Mouse (Mus musculus): ENCODE measurements around the gene Cpa1.

Gene Cpa1

GRCm38 (mm10) chr6:30671696-30672095 is 32.7 kb downstream of the Cpa1 start:
- DNase-seq (ENCODE audit: low read depth in 2 of 2, low spot score in 2 of 2): peak in 1 of 2 experiments; percentile 14

DNA sequence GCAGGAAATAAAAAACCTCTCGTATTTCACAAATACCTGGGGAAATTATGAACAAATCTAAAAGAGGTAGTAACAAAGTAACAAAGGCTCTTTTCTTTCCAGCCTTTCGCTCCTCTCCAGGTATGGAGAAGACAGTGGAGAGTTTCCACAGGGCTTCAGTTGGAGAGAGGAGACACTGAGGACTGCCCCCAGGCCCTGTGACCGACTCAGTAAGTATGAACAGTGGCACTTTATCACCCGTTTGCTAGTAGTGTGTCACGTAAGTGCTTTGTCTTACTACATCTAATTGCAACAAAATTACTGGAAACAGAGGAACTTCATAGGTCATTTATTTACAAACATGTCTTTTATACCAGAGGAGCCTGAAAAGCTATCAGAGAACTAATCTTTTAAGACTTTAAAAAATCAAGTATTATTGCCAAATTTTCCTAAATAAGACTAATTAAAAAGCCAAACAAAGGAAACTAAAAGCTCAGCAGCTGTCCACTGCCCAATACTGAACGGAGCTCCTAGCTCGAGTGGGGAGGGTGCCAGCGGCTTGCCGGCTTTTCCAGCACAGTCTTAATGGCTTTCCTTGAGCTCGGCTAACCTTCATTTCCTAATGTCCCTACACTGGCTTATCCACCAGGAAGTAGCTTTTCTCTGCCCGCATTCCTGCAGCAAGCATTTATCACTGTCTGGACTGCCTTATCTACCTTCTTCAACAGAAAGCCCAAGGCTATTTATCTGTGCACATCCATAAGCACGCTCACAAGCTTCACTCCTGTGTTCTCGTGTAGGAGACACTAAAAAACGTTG is 34.9 kb downstream of the Cpa1 start:
- DNase-seq (ENCODE audit: low read depth in 2 of 2, low spot score in 2 of 2): no peak

GRCm38 (mm10) chr6:30674714-30675280 is 35.8 kb downstream of the Cpa1 start:
- no peak for DNase-seq (ENCODE audit: low read depth in 2 of 2, low spot score in 2 of 2)

GRCm38 (mm10) chr6:30675281-30675771 is 36.3 kb downstream of the Cpa1 start:
- no peak for DNase-seq (ENCODE audit: low read depth in 2 of 2, low spot score in 2 of 2)

- no peak for DNase-seq (ENCODE audit: low read depth in 2 of 2, low spot score in 2 of 2)
Measured at GRCm38 (mm10) chr6:30676506-30676905, 37.5 kb downstream of the Cpa1 start.

GRCm38 (mm10) chr6:30677591-30677990 is 38.6 kb downstream of the Cpa1 start:
- no peak for DNase-seq (ENCODE audit: low read depth in 2 of 2, low spot score in 2 of 2)

DNA sequence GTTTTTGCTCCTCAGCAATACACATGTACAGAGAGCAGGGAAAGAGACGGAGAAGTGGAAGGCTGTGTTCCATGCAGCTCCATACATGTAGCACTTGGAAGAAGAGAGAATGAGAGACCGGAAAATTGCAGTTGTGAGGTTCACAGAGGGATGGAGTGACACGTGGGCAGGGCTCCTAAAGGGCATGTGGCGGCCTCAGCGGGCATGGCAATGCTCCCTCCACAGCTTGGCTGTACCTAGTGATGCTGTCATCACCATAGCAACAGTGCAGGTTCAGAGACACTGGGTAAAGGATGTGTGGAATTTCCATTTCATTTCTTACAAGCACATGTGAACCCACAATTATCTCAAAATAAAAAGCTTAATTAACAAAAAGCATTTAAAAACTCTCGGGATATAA is 39.5 kb downstream of the Cpa1 start:
- DNase-seq (ENCODE audit: low read depth in 2 of 2, low spot score in 2 of 2): no peak

GRCm38 (mm10) chr6:30679567-30679966 is 40.5 kb downstream of the Cpa1 start:
- DNase-seq (ENCODE audit: low read depth in 2 of 2, low spot score in 2 of 2): no peak

- no peak for DNase-seq (ENCODE audit: low read depth in 2 of 2, low spot score in 2 of 2)
Measured at GRCm38 (mm10) chr6:30680442-30680841, 41.4 kb downstream of the Cpa1 start.

DNA sequence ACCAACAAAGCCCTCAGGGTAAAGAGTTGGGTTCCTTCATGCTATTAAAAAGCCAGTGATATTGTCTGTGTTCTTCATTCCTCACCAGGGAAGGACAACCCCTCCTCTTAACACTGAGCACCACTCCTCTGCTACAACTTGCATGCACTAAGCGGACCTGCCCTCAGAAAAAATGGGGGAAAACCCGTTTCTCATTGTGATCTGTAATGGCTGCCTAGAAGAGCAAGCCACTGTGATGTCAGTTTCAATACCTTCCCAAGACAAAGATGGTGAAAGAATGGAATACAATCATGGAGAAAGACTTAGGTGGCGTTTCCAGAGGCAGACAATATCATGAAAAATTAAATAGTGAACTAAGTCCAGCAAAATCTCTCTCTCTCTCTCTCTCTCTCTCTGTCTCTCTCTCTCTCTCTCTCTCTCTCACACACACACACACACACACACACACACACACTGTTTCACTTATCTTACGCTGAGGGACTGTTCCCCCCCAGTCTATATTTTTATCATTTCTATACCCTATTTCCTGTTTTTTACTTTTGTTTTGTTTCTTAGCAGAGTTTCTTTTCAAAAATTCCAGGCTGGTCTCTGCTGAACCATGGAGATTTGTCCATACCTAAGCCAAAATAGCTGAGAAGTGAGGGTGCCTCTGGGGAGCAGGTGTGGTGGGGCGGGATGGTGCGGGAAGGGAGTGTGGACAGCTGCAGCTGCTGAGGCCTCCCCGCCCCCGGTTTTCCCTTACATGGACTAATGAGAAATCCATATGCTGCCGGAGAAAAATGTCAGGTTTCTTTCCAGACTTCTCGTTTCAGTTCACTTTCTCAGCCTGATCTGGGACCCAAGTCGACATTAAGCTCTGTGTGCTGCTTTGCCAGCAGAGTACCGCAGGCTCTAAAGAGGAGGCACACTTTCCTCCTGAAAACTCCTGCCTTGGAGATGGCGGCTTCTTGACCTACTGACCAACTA is 43.2 kb downstream of the Cpa1 start:
- DNase-seq (ENCODE audit: low read depth in 2 of 2, low spot score in 2 of 2): no peak

DNA sequence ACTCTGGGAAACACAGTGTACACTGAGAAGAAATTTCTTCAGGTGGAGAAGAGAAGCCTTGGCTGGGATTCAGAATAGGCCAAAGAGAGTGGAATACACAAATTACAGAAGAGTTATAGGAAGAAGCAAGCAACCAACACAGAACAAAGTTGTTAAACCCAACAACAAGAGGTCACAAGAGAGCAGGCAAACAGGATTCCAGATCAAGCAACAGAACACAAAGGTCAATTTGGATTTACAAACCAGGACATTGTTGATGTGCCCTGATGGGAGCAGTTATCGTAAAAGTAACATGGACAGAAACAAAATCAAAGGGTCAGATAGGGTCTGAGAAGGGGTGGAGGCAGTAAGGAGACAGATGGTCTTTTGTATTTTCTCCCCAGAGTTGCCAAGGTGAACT is 45.6 kb downstream of the Cpa1 start:
- DNase-seq (ENCODE audit: low read depth in 2 of 2, low spot score in 2 of 2): no peak

- no peak for DNase-seq (ENCODE audit: low read depth in 2 of 2, low spot score in 2 of 2)
Measured at GRCm38 (mm10) chr6:30687198-30687597, 48.2 kb downstream of the Cpa1 start.

DNA sequence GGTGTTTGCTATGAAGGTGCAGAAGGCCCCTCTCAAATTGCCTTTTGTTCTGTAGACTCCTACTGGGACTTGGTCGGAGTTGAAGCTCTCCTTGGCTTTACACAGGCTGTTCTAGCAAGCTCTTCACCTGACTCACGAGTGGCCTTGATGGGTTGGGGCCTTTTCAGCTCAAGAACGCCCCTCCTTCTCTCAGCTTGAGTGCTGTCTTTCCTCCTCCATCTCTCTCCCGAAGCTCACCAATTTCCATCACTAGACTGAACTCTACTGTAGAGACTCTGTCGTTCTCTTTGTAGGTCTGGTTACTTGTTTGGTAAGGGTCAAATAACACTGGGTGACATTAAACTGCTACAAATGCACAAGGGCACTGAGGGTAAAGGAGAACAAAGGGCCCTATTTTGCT is 53.8 kb downstream of the Cpa1 start:
- DNase-seq (ENCODE audit: low read depth in 2 of 2, low spot score in 2 of 2): peak in 1 of 2 experiments; percentile 4

DNA sequence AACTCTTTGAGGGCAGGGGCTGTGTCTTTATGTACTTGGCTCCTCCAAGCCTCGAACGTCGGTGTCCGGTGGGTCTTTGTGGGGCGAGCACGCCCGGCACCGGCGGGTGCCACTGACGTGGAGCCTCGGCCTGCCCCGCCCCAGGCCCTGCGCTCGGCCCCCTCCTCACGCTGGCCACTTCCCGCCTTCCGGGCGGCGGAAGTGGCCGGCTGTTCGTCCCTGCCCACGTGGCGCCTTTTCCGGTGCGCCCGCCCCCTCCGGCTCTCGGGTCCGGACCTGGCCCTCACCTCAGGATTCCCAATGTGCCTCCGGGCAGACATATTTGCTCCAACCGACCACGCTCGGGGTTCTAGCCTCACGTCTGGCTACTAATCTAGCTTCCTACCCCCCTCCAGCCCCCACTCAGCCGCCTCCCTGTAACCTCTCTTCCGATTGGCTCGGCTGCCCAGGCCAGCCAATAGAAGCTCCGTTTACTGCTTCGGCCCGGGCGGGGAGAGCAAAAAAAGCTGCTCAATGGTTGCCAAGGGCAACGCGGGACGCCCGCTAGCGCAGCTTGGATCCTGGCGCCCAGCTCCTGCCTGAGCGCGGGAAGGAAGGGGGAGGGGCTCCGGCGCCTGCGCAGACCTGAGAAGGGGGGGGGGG is 54.5 kb downstream of the Cpa1 start, which contains the start of gene Cep41:
Cep41 (minus strand) TSS at position 400 of the 642 bp plus-strand sequence.
- DNase-seq (ENCODE audit: low read depth in 2 of 2, low spot score in 2 of 2): peak; percentile 95 to 97

DNA sequence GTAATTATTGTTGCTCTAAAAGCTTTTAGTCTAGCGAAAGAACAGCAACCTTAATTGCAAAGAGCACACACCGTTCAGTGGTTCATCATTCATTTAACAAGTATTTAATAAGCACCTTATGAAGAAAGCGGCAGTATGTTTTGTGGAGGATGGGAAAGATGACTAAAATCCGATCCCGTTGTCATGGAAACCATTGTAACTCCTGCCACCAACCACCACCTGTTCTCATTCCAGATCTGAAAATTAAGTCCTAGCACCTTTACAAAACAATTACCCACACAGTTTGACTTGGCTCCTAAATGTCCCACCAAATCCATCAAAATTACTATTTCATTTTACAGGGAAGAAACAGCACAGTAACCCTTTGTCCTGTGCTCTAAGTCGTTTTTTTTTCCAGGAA is 55.2 kb downstream of the Cpa1 start:
- DNase-seq (ENCODE audit: low read depth in 2 of 2, low spot score in 2 of 2): no peak
